Mouse (Mus musculus) gastrocnemius, postnatal 4 days (tissue): ENCODE data around the gene Pid1. TPM values are rescaled to one million over a fixed set of nuclear protein-coding genes. Genes with fewer than 3 reads are reported as not detected.

ENCODE experiments used
- DNase-seq, 2 experiments: peaks; one replicate each; pipeline ENCODE4 v3.0.0; 2021 to 2022; ENCODE audit warnings: low spot score in 2 of 2, mixed read lengths in 2 of 2
- total RNA-seq, 2 experiments: library from RNA; stranded (reverse); gene quantifications; 2 replicates each; pipeline ENCODE4 v1.2.3; 2021

The Pid1 gene
- total RNA-seq, 2 experiments from 2014 or later = 29.1 to 33.9 TPM

DNA sequence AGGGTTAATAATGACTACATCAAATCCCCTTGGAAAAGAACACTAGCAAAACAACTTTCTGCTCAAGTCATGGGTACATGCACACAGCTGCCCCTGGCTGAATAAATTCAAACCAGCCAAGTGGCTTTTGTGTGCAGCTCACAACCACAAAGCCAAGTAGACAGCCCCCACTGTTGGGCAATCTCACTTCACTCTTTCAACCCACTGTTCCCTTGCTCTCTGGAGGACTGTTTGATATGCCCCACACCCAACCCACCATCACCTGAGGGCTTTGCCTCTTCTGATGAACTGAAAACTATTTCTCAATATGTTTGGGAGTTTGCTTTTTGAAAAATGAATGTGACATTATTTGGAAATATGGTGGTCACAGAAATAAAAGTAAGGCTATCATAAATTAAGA, 171.8 kb downstream of the Pid1 start:
- DNase-seq = no peak

DNA sequence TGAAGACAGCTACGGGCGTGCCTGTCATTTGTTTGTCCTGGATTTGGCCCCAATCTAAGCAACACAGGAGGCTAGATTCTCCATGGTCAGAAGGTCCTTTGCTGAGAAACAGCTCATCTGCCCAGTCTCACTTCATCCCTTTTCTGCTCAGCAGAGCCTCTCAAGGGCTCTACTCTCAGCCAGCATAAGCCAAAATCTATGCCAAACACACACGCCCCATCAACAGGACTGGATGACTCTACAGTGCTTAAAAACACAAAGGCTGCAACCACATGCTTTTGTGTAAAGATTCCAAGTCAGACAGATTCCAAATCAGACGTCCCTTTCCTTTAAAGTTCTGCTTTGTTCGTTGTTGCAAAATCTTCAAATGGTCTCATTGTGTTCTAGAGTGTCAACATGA, 174.5 kb downstream of the Pid1 start:
- DNase-seq = no peak

DNA sequence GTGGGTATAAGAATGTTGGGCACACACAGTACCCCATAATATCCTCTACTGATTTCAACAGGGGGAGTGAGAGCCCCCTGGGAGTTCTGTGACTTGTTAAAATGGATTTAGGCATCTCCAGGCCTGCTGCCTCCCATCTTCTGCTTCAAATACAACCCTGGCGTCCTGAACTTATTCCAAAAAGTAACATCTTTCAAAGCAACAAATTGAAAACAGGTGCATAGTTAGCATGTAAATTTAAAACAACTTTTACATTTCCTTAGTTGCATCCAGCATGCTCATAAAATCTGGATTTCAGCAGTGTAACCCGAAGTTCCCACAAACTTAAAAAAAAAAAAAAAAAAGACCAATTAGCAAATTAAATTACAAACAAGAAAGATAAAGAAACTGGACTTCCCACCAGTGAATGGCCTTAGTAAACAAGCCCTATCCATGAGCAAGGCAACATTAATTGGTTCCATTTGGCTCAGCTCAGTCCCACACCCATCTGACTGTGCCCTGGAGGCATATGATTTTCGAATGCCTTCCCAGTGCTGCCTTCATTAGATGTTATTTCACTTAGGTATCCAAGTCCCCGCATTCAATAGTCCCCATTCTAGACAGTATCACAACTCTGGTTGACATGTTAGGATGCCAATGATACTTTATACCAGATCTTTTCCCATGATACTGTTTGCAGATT, 177.1 kb downstream of the Pid1 start:
- DNase-seq = no peak

DNA sequence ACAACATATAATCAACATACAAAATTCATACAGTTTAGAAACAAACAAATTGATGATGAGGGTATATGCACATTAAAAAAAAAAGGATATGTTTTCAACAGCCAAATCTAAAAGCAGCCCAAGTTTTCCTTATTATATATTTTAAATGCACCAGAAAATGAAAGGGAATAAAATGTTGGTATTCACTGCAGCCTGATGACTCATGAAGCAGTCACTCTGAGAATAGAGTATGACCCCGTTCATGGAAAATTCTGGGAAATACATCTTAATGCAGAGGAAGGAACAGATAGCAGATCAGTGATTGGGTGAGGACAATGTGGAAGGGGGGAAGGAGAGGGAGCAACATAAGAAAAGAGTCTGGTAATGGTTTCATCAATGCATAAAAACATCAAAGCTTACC, 186.3 kb downstream of the Pid1 start:
- no peak for DNase-seq

DNA sequence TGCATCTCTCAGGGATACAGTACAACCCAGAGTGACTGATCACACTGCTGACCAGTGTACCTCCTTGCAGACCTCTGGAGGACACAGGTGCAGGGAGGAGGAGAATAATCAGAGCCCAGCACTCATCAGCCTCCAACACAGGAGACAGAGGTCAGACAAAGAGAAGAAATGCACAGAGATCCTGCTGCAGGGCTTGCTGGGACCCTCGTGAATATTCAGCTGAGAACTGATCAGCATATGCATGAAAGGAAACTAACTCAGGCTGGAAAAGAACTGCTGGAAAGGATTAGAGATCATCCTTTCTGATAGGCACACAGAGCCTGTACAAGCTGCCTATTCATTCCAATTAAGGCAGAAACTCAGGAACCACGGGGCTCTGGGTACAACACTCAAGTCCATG, 186.9 kb downstream of the Pid1 start:
- no peak for DNase-seq

DNA sequence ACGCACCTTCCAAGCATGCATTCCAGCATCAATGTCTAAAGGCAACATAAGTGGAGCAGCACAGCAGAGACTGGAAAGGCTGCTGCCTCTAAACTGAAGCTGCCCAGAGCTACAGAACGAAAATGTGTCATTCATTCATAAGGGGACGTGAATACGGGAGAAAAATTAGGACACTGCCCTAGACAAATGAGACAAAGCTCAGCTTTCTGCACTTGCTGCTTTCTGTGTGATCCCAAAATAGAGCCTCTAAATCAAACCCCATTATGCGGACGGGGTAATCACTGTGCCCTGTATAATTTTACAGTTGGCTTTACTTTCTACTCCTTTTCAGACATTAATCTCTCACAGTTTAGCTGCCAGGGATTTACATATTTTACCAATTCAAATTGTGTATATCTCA, 191.0 kb downstream of the Pid1 start:
- no peak for DNase-seq

DNA sequence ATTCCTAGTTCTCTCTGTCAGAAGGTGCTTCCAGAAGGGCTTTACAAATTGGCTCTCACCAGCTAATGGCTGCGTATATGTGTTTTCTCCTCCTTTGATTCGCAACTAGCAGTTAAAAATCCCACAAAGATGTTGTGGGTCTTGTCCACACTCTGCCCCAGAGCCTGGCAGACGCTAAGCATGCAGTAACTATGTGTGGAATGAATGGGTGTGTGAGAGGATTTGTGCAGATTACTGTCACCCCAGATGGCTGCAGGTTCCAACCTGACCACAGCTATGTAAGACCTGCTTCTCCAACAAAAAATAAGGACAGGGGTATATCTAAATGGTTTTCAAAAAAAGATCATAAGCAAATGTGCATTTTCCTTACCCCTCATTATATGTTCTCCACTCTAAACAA, 206.2 kb downstream of the Pid1 start:
- no peak for DNase-seq

DNA sequence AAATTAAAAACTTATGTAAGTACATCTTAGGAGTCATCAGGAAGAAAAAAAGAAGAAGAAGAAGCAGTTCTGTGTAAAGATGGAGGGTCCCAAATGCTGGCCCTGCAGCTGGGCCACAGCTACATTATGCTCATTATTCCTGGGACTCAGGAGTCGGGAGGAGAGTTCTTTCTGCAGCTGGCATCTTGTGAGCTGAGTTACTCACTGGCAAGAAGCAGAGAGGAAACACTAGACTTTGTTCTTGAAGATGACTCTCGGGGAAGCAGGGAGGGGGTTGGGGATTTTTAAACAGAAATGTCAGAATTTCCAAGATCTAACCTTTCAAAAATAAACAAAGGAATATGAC, 208.4 kb downstream of the Pid1 start:
- no peak for DNase-seq

DNA sequence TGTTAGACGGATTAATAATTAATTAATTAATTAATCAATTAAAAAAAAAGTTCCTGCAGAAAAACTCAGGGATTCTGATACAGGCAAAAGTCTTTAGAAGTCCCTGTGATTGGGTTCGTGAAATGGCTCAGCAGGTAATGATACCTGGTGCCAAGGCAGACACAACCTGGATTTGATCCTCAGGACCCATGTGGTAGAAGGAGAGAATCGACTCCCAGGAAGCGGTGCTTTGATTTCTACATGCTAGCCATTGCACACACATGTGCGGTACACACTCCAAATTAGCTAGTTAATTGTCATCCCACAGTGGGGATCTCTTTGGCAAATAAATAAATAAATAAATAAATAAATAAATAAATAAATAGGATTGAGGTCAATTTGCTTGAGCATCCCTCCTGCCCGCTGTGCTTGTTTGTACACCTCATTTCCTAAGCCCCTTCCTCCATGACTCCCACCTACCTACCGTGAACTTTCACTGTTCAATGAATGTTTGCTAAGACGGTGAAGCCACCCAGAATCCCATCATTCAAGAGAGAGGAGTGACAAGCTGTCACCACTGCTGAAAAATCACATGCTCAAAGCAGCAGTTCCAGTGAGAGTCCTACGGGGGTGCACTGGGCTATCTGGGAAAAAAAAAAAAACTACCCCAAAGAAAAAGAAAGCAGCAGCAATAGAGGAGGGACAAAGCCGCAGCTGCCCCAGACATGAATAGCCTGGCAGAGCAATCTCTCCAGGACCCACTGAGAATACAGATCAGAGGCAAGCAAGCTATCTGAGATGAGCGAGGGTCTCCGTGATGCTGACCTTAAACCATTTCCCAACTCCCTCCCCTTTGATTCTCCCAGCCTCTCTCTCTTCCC, 209.0 kb downstream of the Pid1 start:
- no peak for DNase-seq

DNA sequence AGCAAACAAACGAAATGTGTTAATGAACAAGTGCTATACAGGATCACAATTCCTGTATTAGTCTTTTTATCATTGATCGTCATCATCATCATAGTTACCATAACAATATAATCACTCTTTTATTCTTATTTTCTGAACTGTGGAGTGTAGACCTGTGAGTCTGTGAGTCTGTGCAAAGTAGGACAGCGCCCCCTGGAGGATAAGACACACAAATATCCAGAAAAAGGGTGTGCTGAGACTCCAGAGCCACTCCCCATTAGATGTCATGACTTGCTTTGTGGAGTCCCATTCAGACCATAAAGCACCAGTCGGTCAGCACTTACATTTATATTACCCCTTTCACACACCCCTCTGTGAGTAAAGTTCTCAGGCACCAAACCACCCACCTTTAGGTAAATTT, 210.0 kb downstream of the Pid1 start:
- peak in 1 of 2 experiments; percentile 13 for DNase-seq

DNA sequence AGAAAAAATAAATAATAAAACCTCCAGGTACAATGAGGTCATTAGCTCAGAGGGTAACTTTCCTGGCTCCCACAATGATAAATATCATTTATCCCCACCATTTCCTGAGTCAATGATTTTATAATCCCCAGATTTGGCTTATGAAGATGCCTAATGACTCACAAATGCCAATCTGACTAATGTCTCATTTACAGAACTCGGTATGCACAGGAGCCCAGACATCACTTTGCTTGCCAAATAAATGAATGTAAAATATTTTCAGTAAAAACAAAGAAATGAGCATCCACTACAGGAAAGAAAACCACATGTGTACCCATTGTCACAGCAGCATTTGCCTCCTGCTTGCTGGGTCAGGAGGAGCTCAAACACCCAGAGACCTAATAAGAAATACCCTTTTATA, 222.4 kb downstream of the Pid1 start:
- DNase-seq = no peak

DNA sequence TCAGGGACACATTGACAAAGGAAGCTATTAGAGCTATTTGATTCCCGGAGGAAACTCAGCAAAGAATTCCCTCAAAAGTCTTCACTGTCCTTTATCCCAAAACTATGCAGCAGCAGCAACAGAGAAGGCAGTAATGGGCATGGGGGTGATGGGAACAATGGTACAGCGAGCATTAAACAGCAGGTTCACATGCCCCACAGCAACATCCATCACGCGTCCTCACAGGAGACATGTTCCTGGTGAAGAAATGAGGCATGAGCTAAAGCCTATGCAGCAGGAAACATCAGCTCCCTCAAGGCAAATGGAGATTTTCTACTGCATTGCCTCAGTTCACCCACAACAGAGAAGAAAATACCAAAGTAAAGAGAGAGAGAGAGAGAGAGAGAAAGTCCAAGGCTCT, 231.5 kb downstream of the Pid1 start:
- no peak for DNase-seq

DNA sequence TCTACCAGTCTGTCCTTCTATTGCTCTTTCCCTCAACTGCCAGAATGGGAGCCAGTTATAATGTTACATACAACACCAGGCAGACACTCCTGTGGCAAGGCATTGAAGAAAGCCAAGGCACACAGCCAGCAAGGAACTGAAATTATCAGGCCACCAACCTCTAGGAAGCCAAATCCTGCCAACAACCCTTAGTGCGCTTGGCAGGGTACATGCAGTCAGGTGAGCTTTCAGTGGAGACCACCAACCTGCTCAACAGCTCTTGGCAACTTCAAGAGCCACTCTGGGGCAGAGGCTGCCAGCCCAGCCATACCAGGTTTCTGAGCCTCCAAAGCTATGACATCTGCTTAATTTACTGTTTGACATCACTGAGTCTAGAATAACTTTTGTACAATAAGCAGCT, 232.2 kb downstream of the Pid1 start:
- no peak for DNase-seq

DNA sequence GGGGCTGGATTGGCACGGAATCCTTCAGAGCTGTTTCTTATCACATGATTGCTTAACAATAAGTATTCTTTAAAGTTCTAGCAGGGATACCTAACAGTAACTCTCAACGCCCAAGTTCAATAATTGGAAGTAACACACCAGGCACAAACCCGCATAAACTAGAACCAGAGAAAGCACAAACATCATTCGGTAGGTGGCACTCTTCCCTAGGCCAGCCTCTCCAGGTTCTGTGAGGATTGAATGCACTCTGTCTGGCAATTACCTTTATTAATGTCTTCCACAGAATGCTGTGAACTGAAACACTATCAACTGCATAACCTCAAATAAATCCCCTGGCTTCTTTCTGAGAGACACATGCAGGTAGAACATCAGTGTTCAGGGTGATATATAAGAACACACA, 235.5 kb downstream of the Pid1 start:
- DNase-seq = no peak

DNA sequence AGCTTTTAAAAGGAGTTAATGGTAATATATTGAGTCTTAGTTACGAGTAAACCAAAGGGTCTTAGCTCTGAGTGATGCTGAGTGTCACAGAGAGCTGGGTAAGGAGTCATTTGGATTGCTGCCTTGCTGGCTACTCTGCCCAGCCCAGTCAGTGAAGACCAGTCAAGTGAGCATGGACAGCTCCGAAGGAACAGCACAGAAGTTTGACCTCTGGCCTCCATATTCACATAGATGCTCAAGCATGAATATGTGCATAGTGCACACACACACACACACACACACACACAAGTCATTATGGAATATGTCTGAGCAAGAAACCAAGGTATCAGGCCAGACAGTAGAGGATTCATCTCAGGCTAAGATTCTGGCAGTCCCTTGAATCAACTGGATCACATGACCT, 244.7 kb downstream of the Pid1 start:
- DNase-seq = no peak

DNA sequence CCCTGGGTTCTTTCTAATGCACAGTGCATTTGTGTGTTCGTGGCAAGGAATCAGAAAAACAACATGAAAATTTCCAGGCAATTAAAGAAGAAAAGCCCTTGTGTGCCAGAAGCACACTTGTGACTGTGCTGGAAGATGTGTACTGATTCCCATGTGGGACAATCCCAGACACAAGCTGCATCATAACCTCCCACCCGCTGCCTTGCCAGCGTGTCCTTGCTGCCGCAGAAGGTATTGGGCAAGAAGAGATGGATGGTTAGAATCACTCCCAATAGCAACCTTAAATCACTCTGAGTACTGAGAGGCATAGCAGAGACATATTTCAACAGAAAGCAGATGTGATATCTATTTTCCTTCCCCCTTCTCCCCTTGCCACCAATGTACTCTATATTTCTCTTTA, 257.2 kb downstream of the Pid1 start:
- peak in 1 of 2 experiments; percentile 13 for DNase-seq

DNA sequence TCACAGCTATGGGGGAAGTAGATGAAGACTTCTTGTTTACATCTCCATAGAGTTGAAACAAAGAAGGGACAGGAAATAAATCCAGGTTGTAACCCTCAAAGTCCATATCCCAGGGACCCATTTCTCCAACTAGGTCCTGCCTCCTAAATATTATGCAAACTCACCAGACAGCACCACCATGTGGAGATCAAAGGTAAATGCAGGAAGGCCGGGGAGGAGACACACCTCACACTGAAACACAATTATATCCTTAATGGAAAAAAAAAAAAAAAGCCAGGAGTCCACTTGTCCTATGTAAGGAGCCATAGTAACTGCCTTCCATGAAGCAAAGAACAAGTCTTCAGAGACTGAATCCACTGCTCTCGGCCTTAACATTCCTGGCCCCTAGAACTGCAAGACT, 261.9 kb downstream of the Pid1 start:
- DNase-seq = no peak

DNA sequence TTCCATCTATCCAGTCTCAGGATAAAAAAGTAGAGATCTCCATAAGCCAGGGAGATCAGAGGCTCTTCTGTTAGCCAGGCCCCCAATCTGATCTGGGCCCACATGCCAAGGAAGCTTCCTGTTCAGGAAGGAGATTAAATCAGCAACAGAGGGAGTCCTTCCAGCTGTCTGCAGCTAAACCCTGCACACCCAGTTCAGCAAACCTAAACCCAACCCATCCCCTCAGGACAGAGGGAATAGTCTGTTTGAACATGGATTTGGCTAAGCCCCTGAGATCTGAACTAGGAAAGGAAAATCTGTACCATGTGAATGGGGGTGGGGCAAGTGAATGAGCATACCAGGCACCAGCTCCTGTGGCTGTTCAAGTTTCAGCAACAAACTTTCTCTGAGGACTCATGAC, 266.6 kb downstream of the Pid1 start:
- no peak for DNase-seq

DNA sequence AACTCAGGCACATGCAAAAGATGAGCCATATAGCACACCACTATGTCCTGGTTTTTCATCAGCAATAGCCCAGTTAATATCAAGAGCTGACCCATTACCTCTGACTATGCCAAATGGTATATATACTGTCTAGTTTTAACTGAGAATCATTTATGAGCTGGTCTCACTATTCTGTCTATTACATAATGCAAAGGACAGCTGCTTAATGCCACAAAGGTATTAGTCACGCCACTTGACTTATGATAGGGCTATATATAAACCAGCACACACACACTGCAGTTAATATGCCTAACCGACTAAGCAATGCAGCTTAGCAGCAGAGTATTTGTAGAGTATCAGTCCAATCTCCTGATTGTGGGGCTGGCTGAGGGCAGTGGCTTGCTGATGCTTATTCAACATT, 270.7 kb downstream of the Pid1 start:
- no peak for DNase-seq

DNA sequence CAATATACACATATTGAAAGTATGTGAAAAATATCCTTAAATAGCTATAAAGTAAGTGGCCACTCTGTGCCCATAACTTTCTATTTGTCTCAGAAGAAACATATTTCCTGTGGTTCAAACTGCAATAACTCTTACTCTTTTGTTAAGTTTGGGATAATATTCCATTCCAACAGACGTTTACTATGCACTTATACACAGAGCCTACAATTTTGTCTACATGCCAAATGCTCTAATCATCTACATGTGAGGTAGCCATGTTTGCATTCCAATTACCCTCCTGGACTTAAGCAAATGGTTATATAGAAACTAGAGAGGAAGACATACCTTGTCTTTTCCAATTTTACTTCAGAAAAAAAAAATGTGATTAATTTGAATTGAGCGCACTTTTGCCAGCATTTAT, 274.3 kb downstream of the Pid1 start:
- no peak for DNase-seq

DNA sequence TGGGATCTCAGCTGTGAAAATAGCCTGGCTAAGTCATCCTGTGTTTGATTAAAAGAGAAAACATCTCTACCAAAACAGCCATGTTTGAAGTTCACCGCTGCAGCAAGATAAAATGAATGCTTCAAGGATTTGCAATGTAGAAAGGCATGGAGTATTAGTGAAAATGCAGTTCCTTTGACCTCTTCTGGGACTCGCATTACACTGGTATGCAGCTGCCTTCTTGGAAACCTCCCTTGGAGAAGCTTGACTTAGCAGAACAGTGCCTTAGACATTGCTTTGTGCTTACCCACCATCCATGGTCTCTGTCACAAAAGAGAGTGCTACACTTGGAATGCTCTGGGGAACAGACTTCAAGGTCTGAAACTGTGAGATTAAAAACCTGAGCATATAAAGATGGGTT, 276.0 kb downstream of the Pid1 start:
- DNase-seq = no peak

DNA sequence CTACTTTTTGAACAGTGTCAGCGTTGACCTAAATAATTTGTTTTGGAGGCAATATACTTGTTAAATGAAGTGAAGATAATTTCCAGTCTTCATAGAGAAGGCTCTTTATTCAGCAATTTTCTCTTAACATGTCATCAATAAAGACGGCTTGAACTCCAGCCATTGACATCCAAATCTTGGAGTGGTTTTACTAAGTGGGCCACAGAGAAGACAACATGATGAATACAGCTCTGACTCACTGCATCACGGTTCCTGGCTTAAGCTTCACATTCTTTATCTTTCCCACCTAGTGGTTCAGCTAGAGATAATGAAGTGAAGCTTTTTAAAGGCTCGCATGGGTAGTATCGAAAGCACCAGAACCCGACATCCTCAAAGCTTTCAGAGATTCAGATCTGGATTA, 276.7 kb downstream of the Pid1 start:
- DNase-seq = no peak

DNA sequence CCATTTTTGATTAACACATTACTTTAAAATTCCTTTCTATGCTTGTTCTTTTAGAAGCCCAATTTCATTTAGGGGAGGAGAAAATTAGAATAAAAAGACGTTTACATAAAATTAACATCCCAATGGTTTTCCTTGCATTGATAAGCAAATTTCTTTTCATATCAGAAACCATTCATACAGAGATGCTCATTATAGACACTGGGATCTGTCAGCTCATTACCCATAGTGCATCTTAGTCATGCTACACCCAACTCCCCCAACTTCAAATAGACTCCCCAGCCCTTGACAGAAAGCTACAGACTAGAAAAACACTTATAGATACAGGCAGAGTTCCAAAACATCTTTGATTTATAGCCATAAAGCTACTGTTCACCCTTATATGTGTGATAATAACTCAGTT, 277.5 kb downstream of the Pid1 start:
- no peak for DNase-seq
